Mouse (Mus musculus): Measurements from ENCODE around the gene 5330417C22Rik. TPM values are rescaled to one million over a fixed set of nuclear protein-coding genes. Genes with fewer than 3 reads are reported as not detected.
A peak's percentile ranks its signal among the peaks of the same experiment; 100 is the strongest.
"Not testable (repeated sequence)": the region's sequence is repeated elsewhere in the genome, so short reads cannot be mapped to it uniquely, and the experiment has no call there.

Gene 5330417C22Rik
- total RNA-seq, 1 experiment from 2014 or later: 0.30 TPM

- no peak; a peak in 1 of 4 replicates for ATAC-seq (replicated peaks in 1 of 2; ENCODE audit: insufficient read depth in 1 of 2, low FRiP score in 2 of 2, low TSS enrichment in 1 of 2, low read depth in 1 of 2, poor library complexity in 2 of 2, severe bottlenecking in 2 of 2)
These were observed 330 bp downstream of the 5330417C22Rik start for GRCm38 (mm10) chr3:108535896-108536516.

- ATAC-seq (replicated peaks in 1 of 2; ENCODE audit: insufficient read depth in 1 of 2, low FRiP score in 2 of 2, low TSS enrichment in 1 of 2, low read depth in 1 of 2, poor library complexity in 2 of 2, severe bottlenecking in 2 of 2): no peak
These were observed 2.4 kb downstream of the 5330417C22Rik start, which contains the start of gene 1700013F07Rik for GRCm38 (mm10) chr3:108533951-108534350. 1700013F07Rik (plus strand) TSS chr3:108534150.

GRCm38 (mm10) chr3:108533114-108533885 lies 3.0 kb downstream of the 5330417C22Rik start:
- no peak for ATAC-seq (replicated peaks in 1 of 2; ENCODE audit: insufficient read depth in 1 of 2, low FRiP score in 2 of 2, low TSS enrichment in 1 of 2, low read depth in 1 of 2, poor library complexity in 2 of 2, severe bottlenecking in 2 of 2)

GRCm38 (mm10) chr3:108528489-108528888 lies 7.8 kb downstream of the 5330417C22Rik start:
- no peak for ATAC-seq (replicated peaks in 1 of 2; ENCODE audit: insufficient read depth in 1 of 2, low FRiP score in 2 of 2, low TSS enrichment in 1 of 2, low read depth in 1 of 2, poor library complexity in 2 of 2, severe bottlenecking in 2 of 2)

GRCm38 (mm10) chr3:108523415-108523814 lies 12.9 kb downstream of the 5330417C22Rik start:
- ATAC-seq (replicated peaks in 1 of 2; ENCODE audit: insufficient read depth in 1 of 2, low FRiP score in 2 of 2, low TSS enrichment in 1 of 2, low read depth in 1 of 2, poor library complexity in 2 of 2, severe bottlenecking in 2 of 2): no peak

- ATAC-seq (replicated peaks in 1 of 2; ENCODE audit: insufficient read depth in 1 of 2, low FRiP score in 2 of 2, low TSS enrichment in 1 of 2, low read depth in 1 of 2, poor library complexity in 2 of 2, severe bottlenecking in 2 of 2): no peak
These were observed 18.1 kb downstream of the 5330417C22Rik start for GRCm38 (mm10) chr3:108518276-108518675.

- ATAC-seq (replicated peaks in 1 of 2; ENCODE audit: insufficient read depth in 1 of 2, low FRiP score in 2 of 2, low TSS enrichment in 1 of 2, low read depth in 1 of 2, poor library complexity in 2 of 2, severe bottlenecking in 2 of 2): no peak
These were observed 22.9 kb downstream of the 5330417C22Rik start for GRCm38 (mm10) chr3:108513465-108513864.

- ATAC-seq (replicated peaks in 1 of 2; ENCODE audit: insufficient read depth in 1 of 2, low FRiP score in 2 of 2, low TSS enrichment in 1 of 2, low read depth in 1 of 2, poor library complexity in 2 of 2, severe bottlenecking in 2 of 2): peak in 1 of 2 experiments; percentile 19; a peak in 2 of 4 replicates
These were observed 25.4 kb downstream of the 5330417C22Rik start for GRCm38 (mm10) chr3:108510716-108511483.

- ATAC-seq (replicated peaks in 1 of 2; ENCODE audit: insufficient read depth in 1 of 2, low FRiP score in 2 of 2, low TSS enrichment in 1 of 2, low read depth in 1 of 2, poor library complexity in 2 of 2, severe bottlenecking in 2 of 2): no peak
These were observed 26.2 kb downstream of the 5330417C22Rik start for GRCm38 (mm10) chr3:108510156-108510555.

- ATAC-seq (replicated peaks in 1 of 2; ENCODE audit: insufficient read depth in 1 of 2, low FRiP score in 2 of 2, low TSS enrichment in 1 of 2, low read depth in 1 of 2, poor library complexity in 2 of 2, severe bottlenecking in 2 of 2): peak; percentile 40 to 69; a peak in 1 of 4 replicates
These were observed 27.4 kb downstream of the 5330417C22Rik start for GRCm38 (mm10) chr3:108508745-108509474.

- no peak for ATAC-seq (replicated peaks in 1 of 2; ENCODE audit: insufficient read depth in 1 of 2, low FRiP score in 2 of 2, low TSS enrichment in 1 of 2, low read depth in 1 of 2, poor library complexity in 2 of 2, severe bottlenecking in 2 of 2)
These were observed 32.4 kb downstream of the 5330417C22Rik start for GRCm38 (mm10) chr3:108503908-108504307.

- ATAC-seq (replicated peaks in 1 of 2; ENCODE audit: insufficient read depth in 1 of 2, low FRiP score in 2 of 2, low TSS enrichment in 1 of 2, low read depth in 1 of 2, poor library complexity in 2 of 2, severe bottlenecking in 2 of 2): not testable (repeated sequence)
These were observed 34.9 kb downstream of the 5330417C22Rik start for GRCm38 (mm10) chr3:108501411-108501810.

GRCm38 (mm10) chr3:108499826-108500225 lies 36.5 kb downstream of the 5330417C22Rik start:
- ATAC-seq (replicated peaks in 1 of 2; ENCODE audit: insufficient read depth in 1 of 2, low FRiP score in 2 of 2, low TSS enrichment in 1 of 2, low read depth in 1 of 2, poor library complexity in 2 of 2, severe bottlenecking in 2 of 2): no peak

GRCm38 (mm10) chr3:108497602-108498001 lies 38.7 kb downstream of the 5330417C22Rik start:
- no peak for ATAC-seq (replicated peaks in 1 of 2; ENCODE audit: insufficient read depth in 1 of 2, low FRiP score in 2 of 2, low TSS enrichment in 1 of 2, low read depth in 1 of 2, poor library complexity in 2 of 2, severe bottlenecking in 2 of 2)

- no peak for ATAC-seq (replicated peaks in 1 of 2; ENCODE audit: insufficient read depth in 1 of 2, low FRiP score in 2 of 2, low TSS enrichment in 1 of 2, low read depth in 1 of 2, poor library complexity in 2 of 2, severe bottlenecking in 2 of 2)
These were observed 40.9 kb downstream of the 5330417C22Rik start for GRCm38 (mm10) chr3:108495486-108495885.

- no peak for ATAC-seq (replicated peaks in 1 of 2; ENCODE audit: insufficient read depth in 1 of 2, low FRiP score in 2 of 2, low TSS enrichment in 1 of 2, low read depth in 1 of 2, poor library complexity in 2 of 2, severe bottlenecking in 2 of 2)
These were observed 41.4 kb downstream of the 5330417C22Rik start for GRCm38 (mm10) chr3:108494861-108495474.

GRCm38 (mm10) chr3:108489968-108490367 lies 46.4 kb downstream of the 5330417C22Rik start:
- no peak for ATAC-seq (replicated peaks in 1 of 2; ENCODE audit: insufficient read depth in 1 of 2, low FRiP score in 2 of 2, low TSS enrichment in 1 of 2, low read depth in 1 of 2, poor library complexity in 2 of 2, severe bottlenecking in 2 of 2)

Data from hematopoietic stem cell, adult 5-6 weeks (primary cell).